Mouse (Mus musculus) spleen, embryonic (tissue): ENCODE measurements around the gene Hsd17b11.
"Not testable (repeated sequence)": the region's sequence is repeated elsewhere in the genome, so short reads cannot be mapped to it uniquely, and the experiment has no call there.

ENCODE experiments used
- CTCF ChIA-PET: fragments of 350-600 bp; sonication (Branson Sonifier 250); formaldehyde crosslinking; loops from one replicate; lab custom pipeline; 2022; lab: Charles Lee

Gene Hsd17b11

DNA sequence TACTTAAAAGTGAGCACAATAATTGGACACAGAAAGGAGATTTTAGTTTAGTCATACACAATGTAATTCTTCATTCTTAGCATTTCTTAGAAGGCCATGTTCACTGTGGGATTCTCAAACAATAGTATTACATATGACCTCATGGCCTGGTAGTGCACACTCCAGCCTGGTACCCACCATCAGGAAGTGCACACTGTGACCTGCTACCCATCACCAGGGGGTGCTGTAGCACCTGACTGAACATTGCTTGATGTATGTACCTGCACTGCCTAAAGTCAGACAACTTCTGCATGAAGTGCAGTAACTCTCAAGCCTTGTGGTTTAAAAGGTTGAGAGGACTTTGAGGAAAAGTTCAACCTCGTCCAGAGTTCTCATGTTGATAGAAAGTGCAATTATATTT lies 28.1 kb downstream of the Hsd17b11 start:
- CTCF ChIA-PET, result interaction anchor here (0.7 kb wide), 1 partner anchor 56 kb away, joined by 3 read pairs; no protein-coding TSS in a partner anchor

- CTCF ChIA-PET, result interaction anchor here (0.6 to 0.7 kb wide), 2 partner anchors 13 to 55 kb away, joined by 3 to 7 read pairs; no protein-coding TSS in a partner anchor
Measured at GRCm38 (mm10) chr5:103992831-103993230, 28.9 kb downstream of the Hsd17b11 start.

DNA sequence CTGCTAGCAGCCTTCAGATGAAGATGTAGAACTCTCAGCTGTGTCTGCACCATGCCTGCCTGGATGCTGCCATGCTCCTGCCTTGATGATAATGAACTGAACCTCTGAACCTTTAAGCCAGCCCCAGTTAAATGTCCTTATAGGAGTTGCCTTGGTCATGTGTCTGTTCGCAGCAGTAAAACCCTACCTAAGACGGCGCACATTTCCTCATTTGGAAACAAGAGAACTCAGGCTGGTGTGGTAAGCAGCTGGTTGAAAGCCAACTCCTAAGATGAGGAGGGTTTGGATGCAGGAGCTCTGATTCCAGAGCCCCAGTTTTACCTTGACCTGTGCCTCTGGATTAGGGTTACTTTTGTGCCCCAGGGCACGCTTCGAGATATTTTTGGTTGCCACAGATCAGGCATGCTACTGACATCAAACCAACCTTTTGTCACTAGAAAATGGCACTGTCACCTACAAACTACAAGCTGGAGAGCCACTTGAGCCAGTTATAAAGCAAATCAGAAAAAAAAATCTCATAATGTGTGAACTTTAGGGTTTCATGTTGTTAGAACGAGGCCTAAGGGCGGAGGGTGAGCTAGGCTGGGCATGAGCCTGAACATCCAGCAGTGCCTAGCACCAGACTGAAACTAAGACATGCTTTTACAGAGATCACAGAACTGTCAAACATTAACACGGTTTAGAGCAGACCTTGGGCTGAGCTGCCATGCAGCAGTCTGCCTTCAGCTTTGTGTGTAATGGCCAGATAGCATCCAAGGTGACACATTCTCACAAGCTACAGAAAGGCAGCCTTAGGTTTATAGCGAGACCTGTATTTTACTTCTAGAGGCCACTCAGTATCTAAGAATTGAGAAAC lies 40.8 kb downstream of the Hsd17b11 start:
- CTCF ChIA-PET, result no interaction called here

DNA sequence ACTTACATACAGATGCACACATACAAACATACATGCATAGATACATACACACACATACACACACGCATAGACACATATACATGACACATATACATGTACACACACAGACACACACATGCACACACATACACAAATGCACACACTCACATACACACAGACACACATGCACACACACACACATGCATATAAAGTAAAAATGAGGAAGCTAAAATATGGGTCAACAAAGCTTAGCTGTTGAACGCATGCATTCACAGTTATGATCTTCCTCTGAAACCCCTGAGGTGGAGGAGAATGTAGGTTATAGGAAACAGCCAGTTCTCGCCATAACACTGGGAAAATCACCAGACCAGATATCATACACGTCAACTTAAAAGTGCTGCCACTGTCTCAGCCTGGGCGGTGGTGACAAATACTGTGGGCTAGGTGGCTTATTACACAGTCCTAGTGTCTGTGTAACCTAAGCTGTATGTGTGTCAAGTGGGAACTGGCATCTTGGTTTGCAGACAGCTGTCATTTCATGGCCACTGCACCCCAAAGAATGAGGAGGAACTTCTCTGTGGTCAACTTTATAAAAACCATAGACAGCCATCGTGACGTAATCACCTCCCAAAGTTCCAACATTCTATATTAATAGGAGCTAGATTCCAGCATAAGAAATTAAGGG lies 43.7 kb downstream of the Hsd17b11 start:
- CTCF ChIA-PET, result no interaction called here

DNA sequence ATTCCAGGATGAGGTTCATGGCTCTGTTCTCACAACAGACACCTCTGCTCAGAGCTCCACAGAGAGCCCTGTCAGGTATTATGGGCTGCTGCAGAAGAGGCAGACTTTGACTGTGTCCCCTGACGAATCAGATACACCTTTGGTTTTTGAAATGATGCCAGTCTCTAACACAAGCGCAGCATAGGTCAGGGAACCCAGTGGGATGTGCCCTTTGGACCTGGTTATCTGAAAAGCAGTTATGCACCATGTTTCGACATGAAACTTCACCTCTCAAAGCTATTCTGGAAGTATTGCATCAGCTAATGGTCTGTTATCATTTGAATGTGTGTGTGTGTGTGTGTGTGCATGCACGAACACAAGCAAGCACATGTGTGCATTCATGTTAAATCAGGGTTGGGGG lies 44.4 kb downstream of the Hsd17b11 start, which contains the start of gene Hsd17b13:
Gene Hsd17b13, minus strand, starts transcription at position 114 of the 400 bp plus-strand sequence.
- CTCF ChIA-PET, result no interaction called here

- CTCF ChIA-PET, result no interaction called here
Measured at GRCm38 (mm10) chr5:103975736-103976135, 46.0 kb downstream of the Hsd17b11 start.

DNA sequence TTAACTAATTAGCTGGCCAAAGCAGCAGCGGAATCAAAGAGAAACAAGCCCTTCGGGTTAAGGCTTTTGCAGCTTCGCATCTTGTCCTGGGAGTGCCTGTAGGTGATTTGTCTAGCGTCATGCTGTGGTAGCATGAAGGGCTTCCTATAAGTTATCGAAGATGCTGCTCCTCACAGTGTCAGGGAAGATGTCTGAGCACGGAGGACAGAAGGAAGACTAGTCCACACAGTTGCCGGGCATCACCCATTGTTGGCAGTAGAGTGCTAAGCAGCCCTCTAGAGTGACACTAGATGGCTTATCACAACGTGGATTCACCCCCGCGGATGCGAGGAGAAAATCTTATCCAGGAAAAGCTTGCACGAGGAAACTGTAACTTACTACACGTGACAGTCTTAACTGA lies 48.9 kb downstream of the Hsd17b11 start:
- CTCF ChIA-PET, result no interaction called here

GRCm38 (mm10) chr5:103972379-103972778 lies 49.3 kb downstream of the Hsd17b11 start:
- CTCF ChIA-PET, result no interaction called here

GRCm38 (mm10) chr5:103971051-103971450 lies 50.7 kb downstream of the Hsd17b11 start:
- CTCF ChIA-PET, result no interaction called here

DNA sequence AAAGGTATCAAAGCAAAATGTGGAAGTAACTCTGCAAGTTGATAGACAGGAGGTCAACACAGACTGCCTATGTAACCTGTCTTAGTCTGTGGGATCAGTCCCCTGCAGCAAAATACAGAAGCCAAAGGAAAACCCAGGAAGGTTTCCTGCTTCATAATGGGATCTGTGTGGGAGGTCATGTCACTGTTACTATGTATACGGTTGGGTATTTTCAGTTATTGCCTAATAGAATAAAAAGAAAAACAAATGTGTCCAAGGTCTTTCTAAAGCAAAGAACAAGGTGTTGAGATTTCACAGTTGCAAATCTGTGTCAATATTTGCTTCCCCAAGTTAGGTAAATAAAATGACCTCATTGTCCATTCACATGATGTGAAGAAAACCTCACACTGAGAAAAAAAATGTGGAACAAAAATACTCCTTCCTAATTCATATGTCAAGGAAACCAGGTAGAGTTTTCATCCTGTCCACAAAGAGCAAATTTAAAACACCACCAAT lies 58.7 kb downstream of the Hsd17b11 start:
- CTCF ChIA-PET, result no interaction called here

- CTCF ChIA-PET, result no interaction called here
Measured at GRCm38 (mm10) chr5:103954638-103955037, 67.1 kb downstream of the Hsd17b11 start.

- CTCF ChIA-PET, result interaction anchor here (0.5 kb wide), 1 partner anchor 809 kb away, joined by 6 read pairs; no protein-coding TSS in a partner anchor
Measured at GRCm38 (mm10) chr5:103953135-103954083, 68.3 kb downstream of the Hsd17b11 start.

DNA sequence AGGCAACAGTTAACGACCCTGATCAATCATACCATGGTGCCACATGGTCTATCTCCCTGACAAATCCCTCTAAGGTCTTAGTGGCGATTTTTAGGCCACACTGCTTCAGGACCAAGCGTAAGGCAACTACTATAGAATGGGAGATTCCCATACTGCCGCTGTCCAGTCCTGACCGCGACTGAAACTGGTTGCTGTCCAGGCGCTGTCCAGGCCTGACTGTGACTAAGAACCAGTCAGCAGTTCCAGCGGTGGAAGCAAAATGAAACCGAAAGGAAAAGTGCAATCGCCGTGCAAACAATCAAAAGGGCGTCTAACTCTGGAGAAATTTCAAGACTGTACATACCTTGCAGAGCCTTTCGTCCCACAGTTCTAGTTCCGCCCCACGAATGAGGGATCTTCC lies 71.6 kb downstream of the Hsd17b11 start:
- CTCF ChIA-PET, result not testable (repeated sequence)

GRCm38 (mm10) chr5:103943183-103943582 lies 78.5 kb downstream of the Hsd17b11 start:
- CTCF ChIA-PET, result interaction anchor here (0.7 kb wide), 1 partner anchor 70 kb away, joined by 9 read pairs; no protein-coding TSS in a partner anchor

DNA sequence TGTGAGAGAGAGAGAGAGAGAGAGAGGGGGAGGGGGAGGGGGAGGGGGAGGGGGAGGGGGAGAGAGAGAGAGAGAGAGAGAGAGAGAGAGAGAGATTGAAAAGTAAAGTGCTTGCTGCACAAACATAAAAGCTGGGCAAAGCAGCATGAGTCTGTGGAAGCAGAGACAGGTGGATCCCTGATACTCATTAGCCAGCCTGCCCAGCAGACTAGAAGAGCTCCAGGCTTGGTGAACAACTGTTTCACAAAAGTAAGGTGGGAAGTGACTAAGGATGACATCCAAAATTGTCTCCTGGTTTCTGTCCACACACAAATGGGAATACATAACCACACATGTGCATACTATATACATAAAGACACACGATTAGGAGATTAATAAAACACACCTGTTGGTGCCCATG lies 81.9 kb downstream of the Hsd17b11 start:
- CTCF ChIA-PET, result no interaction called here
